Mouse (Mus musculus) thymus, adult 18-20 months (tissue): ENCODE results near the gene Olfr807.

Experiments used
- DNase-seq, 2 experiments: peaks; one replicate each; pipeline ENCODE4 v3.0.0; 2022; ENCODE audit warnings: mixed read lengths in 2 of 2

The Olfr807 gene

GRCm38 (mm10) chr10:129757693-129758092, at the start of gene Olfr807:
Gene Olfr807 (minus strand): TSS chr10:129757793.
- no peak for DNase-seq

DNA sequence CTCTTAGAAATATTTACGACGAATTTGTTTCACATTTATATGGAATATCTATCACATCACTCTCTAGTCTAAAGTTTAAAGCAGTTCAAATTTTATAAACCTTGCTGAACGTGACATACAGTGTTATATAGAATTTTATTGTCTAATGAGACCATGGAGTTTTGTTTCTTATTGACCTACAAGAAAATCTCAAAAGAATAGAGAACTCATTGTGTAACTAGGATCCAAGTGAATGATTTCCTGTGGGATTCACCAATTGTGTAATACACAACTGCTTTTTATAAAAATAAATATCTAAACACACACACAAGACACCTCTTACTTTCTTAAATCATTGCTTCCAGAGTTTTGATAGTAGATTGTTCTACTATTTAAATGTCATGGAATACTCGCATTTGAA, 46.7 kb upstream of the Olfr807 start, which contains the start of gene Olfr811:
Gene Olfr811 (minus strand): TSS at position 101 of the 400 bp plus-strand sequence.
- DNase-seq, result no peak

GRCm38 (mm10) chr10:129794817-129795216, 37.2 kb upstream of the Olfr807 start, which contains the start of gene Olfr810:
Gene Olfr810 (minus strand): TSS chr10:129794917.
- DNase-seq, result no peak

GRCm38 (mm10) chr10:129778123-129778522, 20.5 kb upstream of the Olfr807 start:
- no peak for DNase-seq

GRCm38 (mm10) chr10:129774338-129774737, 16.7 kb upstream of the Olfr807 start, which contains the start of gene Olfr809:
Gene Olfr809 (plus strand): TSS chr10:129774638.
- no peak for DNase-seq

DNA sequence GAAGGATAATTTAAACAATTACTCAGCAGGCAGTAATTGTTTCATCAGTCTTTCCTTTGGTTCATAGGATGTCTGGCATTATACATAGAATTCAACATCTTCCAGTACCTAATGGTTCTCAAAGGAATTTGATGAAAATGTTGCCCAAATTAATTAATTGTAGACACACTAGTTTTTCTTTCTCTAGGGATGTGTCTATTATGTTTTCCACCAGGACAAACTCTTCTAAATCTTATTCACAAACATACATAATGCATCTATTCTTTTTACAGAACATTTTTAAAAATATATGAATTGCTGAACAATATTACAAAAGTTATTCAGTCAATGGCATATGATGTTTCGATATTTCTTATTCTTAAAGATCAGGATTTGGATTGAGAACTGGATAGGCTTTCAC, 7.6 kb upstream of the Olfr807 start, which contains the start of gene Olfr808:
Gene Olfr808 (plus strand): TSS at position 301 of the 400 bp plus-strand sequence.
- no peak for DNase-seq

DNA sequence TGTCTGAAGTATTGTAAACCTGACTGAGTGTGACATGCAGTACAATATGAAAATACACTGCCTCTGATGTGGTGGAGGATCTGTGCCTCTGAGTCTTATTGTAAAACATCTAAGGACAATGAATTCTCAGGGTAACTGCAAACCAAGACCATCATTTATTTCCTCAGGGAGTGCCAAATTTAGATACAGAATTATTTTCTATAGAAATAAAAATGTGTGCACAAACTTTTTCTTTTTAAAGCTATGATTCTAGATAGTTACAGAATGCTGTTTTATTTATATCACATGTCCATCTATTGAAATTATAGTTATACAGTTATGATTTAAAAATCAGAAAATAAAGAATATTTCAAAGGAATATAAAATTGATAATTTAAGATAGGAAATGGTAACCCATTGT, 15.8 kb downstream of the Olfr807 start, which contains the start of gene Olfr806:
Gene Olfr806 (minus strand): TSS at position 101 of the 400 bp plus-strand sequence.
- no peak for DNase-seq

GRCm38 (mm10) chr10:129729275-129729674, 28.3 kb downstream of the Olfr807 start, which contains the start of gene Olfr805:
Gene Olfr805 (minus strand): TSS chr10:129729375.
- no peak for DNase-seq
